Mouse (Mus musculus) CH12.LX (cell line): ENCODE measurements around the gene Prox1. TPM values are rescaled to one million over a fixed set of nuclear protein-coding genes. Genes with fewer than 3 reads are reported as not detected.

Source experiments
- DNase-seq: peaks from one replicate; pipeline ENCODE4 v3.0.0-alpha.2; 2013; ENCODE audit errors: extremely low read depth
- H3K27ac ChIP-seq: 2 replicates; pipeline ENCODE4 v1.5.1; 2012; ENCODE audit warnings: low read depth, mild to moderate bottlenecking, control low read depth, moderate library complexity; ENCODE audit not compliant: insufficient read depth
- H3K27me3 ChIP-seq: replicated peaks from 2 replicates; pipeline ENCODE3; 2012; ENCODE audit warnings: inconsistent platforms
- H3K36me3 ChIP-seq, 2 experiments: replicated peaks in 1 of 2; 2 replicates each; pipeline versions ENCODE3 to v1.6.1; 2012; ENCODE audit warnings: inconsistent platforms in 1 of 2, low read length in 1 of 2, mild to moderate bottlenecking in 1 of 2, mixed read lengths in 1 of 2, moderate library complexity in 1 of 2; ENCODE audit not compliant: control insufficient read depth in 1 of 2, insufficient read depth in 1 of 2
- H3K4me1 ChIP-seq, 2 experiments: 2 replicates each; pipeline ENCODE4 v1.6.1; 2012; ENCODE audit warnings: inconsistent platforms in 1 of 2, moderate library complexity in 1 of 2; ENCODE audit not compliant: insufficient read depth in 2 of 2, control insufficient read depth in 1 of 2
- H3K4me2 ChIP-seq: 2 replicates; pipeline ENCODE4 v1.6.1; 2012; ENCODE audit warnings: low read depth, mild to moderate bottlenecking, control low read depth; ENCODE audit not compliant: poor library complexity, insufficient read depth, severe bottlenecking
- H3K4me3 ChIP-seq, 3 experiments: fragments of 150-350 bp in 1 of 3; sonication (generic) in 1 of 3; replicated peaks in 1 of 3; 2 replicates each; pipeline versions ENCODE3 to v1.5.1; 2011 to 2012; ENCODE audit warnings: low read depth in 2 of 3, low read length in 2 of 3, mild to moderate bottlenecking in 2 of 3, moderate library complexity in 2 of 3, control low read depth in 1 of 3, improper control_type of control experiment in 1 of 3, inconsistent platforms in 1 of 3, mixed read lengths in 1 of 3; ENCODE audit not compliant: poor library complexity in 1 of 3
- H3K79me2 ChIP-seq: replicated peaks from 2 replicates; pipeline ENCODE4 v1.6.1; 2012; ENCODE audit warnings: mild to moderate bottlenecking, moderate library complexity; ENCODE audit not compliant: control insufficient read depth, poor library complexity, insufficient read depth, severe bottlenecking; ENCODE audit errors: extremely low read depth
- H3K9ac ChIP-seq: 2 replicates; pipeline ENCODE4 v1.6.1; 2012; ENCODE audit warnings: low read depth, mild to moderate bottlenecking, control low read depth, moderate library complexity; ENCODE audit not compliant: insufficient read depth
- H3K9me3 ChIP-seq: replicated peaks from 2 replicates; pipeline ENCODE3; 2012; ENCODE audit warnings: low read length, inconsistent platforms, mixed read lengths
- BHLHE40 ChIP-seq: IDR thresholded peaks from 2 replicates; pipeline ENCODE4 v1.6.1; 2011; ENCODE audit warnings: mild to moderate bottlenecking, low read depth, low read length, improper control_type of control experiment
- CHD1 ChIP-seq: IDR thresholded peaks from 2 replicates; pipeline ENCODE4 v1.6.1; 2012; ENCODE audit warnings: low read depth, low read length, improper control_type of control experiment, inconsistent platforms
- ELF1 ChIP-seq: IDR thresholded peaks from 2 replicates; pipeline ENCODE4 v1.6.1; 2014; ENCODE audit warnings: low read depth, mild to moderate bottlenecking, inconsistent platforms, low read length, improper control_type of control experiment
- EP300 ChIP-seq: IDR thresholded peaks from 2 replicates; pipeline ENCODE4 v1.6.1; 2011; ENCODE audit warnings: low read length, improper control_type of control experiment
- ETS1 ChIP-seq: conservative IDR thresholded peaks from 2 replicates; pipeline ENCODE4 v1.6.1; 2012; ENCODE audit warnings: low read depth, mild to moderate bottlenecking, inconsistent platforms, low read length, improper control_type of control experiment, moderate library complexity
- IRF4 ChIP-seq: IDR thresholded peaks from 2 replicates; pipeline ENCODE4 v1.6.1; 2014; ENCODE audit warnings: low read depth, mild to moderate bottlenecking, inconsistent platforms, low read length, improper control_type of control experiment
- JUND ChIP-seq: conservative IDR thresholded peaks from 2 replicates; pipeline ENCODE4 v1.6.1; 2011; ENCODE audit warnings: low read depth, low read length, improper control_type of control experiment
- MAX ChIP-seq: IDR thresholded peaks from 2 replicates; pipeline ENCODE4 v1.6.1; 2011; ENCODE audit warnings: low read length, improper control_type of control experiment
- MEF2A ChIP-seq: IDR thresholded peaks from 2 replicates; pipeline ENCODE4 v1.6.1; 2014; ENCODE audit warnings: low read depth, mild to moderate bottlenecking, inconsistent platforms, low read length, improper control_type of control experiment, borderline replicate concordance
- PAX5 ChIP-seq: IDR thresholded peaks from 2 replicates; pipeline ENCODE4 v1.6.1; 2012; ENCODE audit warnings: low read length, inconsistent platforms, mixed read lengths
- POLR2AphosphoS2 ChIP-seq: IDR thresholded peaks from 2 replicates; pipeline ENCODE4 v1.6.1; 2011; ENCODE audit warnings: low read depth, low read length, improper control_type of control experiment
- RCOR1 ChIP-seq: conservative IDR thresholded peaks from 2 replicates; pipeline ENCODE4 v1.6.1; 2012; ENCODE audit warnings: low read depth, mild to moderate bottlenecking, inconsistent platforms, low read length, improper control_type of control experiment
- SIN3A ChIP-seq: IDR thresholded peaks from 2 replicates; pipeline ENCODE4 v1.6.1; 2012; ENCODE audit warnings: low read length, improper control_type of control experiment, inconsistent platforms
- SMC3 ChIP-seq: IDR thresholded peaks from 2 replicates; pipeline ENCODE4 v1.6.1; 2011; ENCODE audit warnings: low read depth, low read length, improper control_type of control experiment
- TCF12 ChIP-seq: IDR thresholded peaks from 2 replicates; pipeline ENCODE4 v1.6.1; 2014; ENCODE audit warnings: low read depth, mild to moderate bottlenecking, inconsistent platforms, low read length, improper control_type of control experiment
- UBTF ChIP-seq: IDR thresholded peaks from 2 replicates; pipeline ENCODE4 v1.6.1; 2012; ENCODE audit warnings: low read depth, mild to moderate bottlenecking, inconsistent platforms, low read length, improper control_type of control experiment, moderate library complexity
- USF1 ChIP-seq: IDR thresholded peaks from 2 replicates; pipeline ENCODE4 v1.6.1; 2014; ENCODE audit warnings: low read depth, mild to moderate bottlenecking, inconsistent platforms, low read length, improper control_type of control experiment
- ZC3H11A ChIP-seq: IDR thresholded peaks from 2 replicates; pipeline ENCODE4 v1.6.1; 2012; ENCODE audit warnings: low read depth, mild to moderate bottlenecking, inconsistent platforms, low read length, improper control_type of control experiment
- dilution Hi-C: fragments of 300-500 bp; cut with MboI; formaldehyde crosslinking; loops from 2 replicates; pipeline ENCODE4 v1.14.3; 2020; ENCODE audit warnings: low sequenced_read_pairs; ENCODE audit not compliant: extremely low pct_unique_long_range_greater_than_20kb, extremely low pct_ligation_motif_present
- in situ Hi-C: fragments of 300-500 bp; cut with MboI; formaldehyde crosslinking; loops from 3 replicates; pipeline ENCODE4 v1.14.3; 2019; ENCODE audit warnings: low sequenced_read_pairs, low pct_ligation_motif_present, low pct_unique_long_range_greater_than_20kb, mixed read lengths
- polyA plus RNA-seq: library from polyadenylated mRNA; unstranded; fragments of >175 nt; gene quantifications from 2 replicates; pipeline ENCODE4 v1.2.1, GENCODE M21; 2012; ENCODE audit warnings: low read depth; ENCODE audit not compliant: insufficient read length
- total RNA-seq, 2 experiments: library from RNA; depleted of rRNA; stranded (reverse); fragments of 300-350 nt in 1 of 2; fragments of >200 nt in 1 of 2; gene quantifications; 2 replicates each; pipeline ENCODE4 v1.2.3; 2012 to 2014

Prox1 gene
- total and polyA plus RNA-seq, 3 experiments: 0.04 to 0.27 TPM; not detected in 1

DNA sequence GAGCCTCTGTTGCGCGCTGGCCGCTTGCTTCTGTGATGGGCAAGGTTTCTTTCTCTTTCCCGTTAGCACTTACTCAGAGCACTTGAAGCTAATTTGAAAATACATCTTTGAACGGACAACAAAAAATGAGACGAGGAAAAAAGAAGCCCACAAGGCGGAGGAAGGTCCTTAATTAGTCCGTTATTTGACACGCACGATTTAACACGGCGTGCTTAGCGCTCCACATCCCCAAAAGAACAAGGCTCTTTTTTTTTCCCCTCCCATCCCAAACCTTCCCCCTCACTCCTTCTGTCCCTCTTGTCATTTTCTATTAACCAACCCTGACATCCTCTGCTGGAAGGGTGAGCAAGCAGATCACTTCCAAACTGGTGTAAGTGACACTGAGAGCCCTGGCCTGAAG is 21.5 kb upstream of the Prox1 start:
- no peak for TF ChIP-seq JUND
- no peak for DNase-seq
- no peak overlapping the region for H3K4me3 ChIP-seq
- H3K4me1 ChIP-seq: no peaks in the 10 kb centered on the region
- H3K9ac ChIP-seq: no peak overlapping the region
- in situ Hi-C loops: no loop called here
- H3K79me2 ChIP-seq: no peaks in the 10 kb centered on the region
- H3K4me2 ChIP-seq: no peak overlapping the region
- dilution Hi-C loops: no loop called here
- peaks cover 5% of the 10 kb centered on the region for H3K27me3 ChIP-seq
- no peak overlapping the region for H3K27ac ChIP-seq
- H3K36me3 ChIP-seq: no peaks in the 10 kb centered on the region
- H3K9me3 ChIP-seq: peaks cover 7% of the 10 kb centered on the region

DNA sequence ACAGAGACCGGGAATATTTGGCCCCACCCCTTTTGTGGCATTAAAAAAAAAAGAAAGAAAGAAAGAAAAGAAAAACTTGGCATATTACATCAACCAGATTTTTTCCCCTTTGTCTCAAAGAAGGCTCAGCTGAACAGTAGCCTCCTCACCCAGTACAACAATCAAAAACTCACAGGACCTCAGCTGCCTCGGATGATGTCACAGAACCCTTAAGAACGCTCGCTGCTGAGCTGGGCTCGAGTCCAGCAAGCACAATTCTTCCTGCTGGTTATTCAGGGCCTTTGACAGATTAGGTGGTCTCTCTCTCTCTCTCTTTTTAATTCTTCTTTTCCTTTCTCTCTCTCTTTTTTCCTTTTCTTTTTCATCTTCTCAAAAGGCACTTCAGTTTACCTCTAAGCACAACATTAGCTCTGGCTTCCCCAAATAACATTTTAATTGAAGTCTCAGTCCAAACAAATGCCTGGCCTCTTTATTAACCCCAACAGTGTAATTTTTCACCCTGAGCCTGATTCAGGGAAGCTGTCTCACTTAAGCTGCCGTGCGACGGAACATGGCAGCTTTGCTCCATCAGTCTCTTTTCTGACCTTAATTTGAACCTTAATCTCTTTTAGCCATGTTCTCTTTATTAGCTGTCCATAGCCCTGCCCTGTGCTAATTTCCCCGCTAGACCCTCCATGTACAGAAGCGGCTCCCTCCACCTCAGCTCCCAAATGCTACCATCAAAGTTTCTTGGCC is 19.9 kb upstream of the Prox1 start:
- Histone ChIP-seq H3K9me3 (no peaks in the 10 kb centered on the region), H3K4me2 (no peak overlapping the region), H3K4me1 (peaks cover 0 to 5% of the 10 kb centered on the region in 2 experiments; a peak in 2 of 4 replicates), H3K27me3 (peaks cover 13% of the 10 kb centered on the region), H3K79me2 (no peaks in the 10 kb centered on the region), H3K9ac (no peak overlapping the region), H3K27ac (no peak overlapping the region), H3K4me3 (no peak overlapping the region), H3K36me3 (no peaks in the 10 kb centered on the region)
- in situ Hi-C loops (no loop called here), dilution Hi-C loops (no loop called here)
- TF ChIP-seq EP300: no peak
- no peak for TF ChIP-seq JUND
- no peak for TF ChIP-seq UBTF
- DNase-seq: no peak

DNA sequence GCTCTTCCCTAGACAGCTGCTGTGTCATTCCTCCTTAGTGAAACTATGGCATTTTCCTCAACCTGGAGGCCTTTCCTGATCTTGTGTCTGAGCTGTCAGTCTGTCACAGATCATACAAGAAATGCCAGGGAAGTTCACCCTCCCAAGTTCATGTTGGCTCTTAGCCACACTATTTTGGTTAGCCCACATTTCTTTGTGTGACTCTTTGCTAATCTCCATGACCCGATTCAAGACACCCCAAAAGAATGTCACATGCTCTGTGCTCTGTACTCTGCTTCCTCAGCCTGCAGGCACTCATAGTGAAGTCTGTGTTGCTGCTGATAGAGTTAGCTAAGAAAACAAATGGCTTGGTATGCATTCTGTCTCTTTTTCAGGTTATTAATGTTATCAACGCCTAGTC is 18.6 kb upstream of the Prox1 start:
- Histone ChIP-seq H3K27ac (no peak overlapping the region), H3K27me3 (peaks cover 13% of the 10 kb centered on the region)

More for the DNA sequence above, 18.6 kb upstream of the Prox1 start:
- Histone ChIP-seq H3K36me3 (no peaks in the 10 kb centered on the region), H3K9ac (no peak overlapping the region), H3K4me2 (no peak overlapping the region), H3K9me3 (no peaks in the 10 kb centered on the region), H3K79me2 (no peaks in the 10 kb centered on the region), H3K4me3 (no peak overlapping the region), H3K4me1 (peaks cover 0 to 14% of the 10 kb centered on the region in 2 experiments; a peak in 2 of 4 replicates)
- dilution Hi-C loops (no loop called here), in situ Hi-C loops (no loop called here)
- no peak for TF ChIP-seq MAX
- TF ChIP-seq UBTF: no peak
- TF ChIP-seq BHLHE40: no peak
- TF ChIP-seq JUND: no peak
- TF ChIP-seq CHD1: no peak
- TF ChIP-seq ELF1: no peak
- TF ChIP-seq ZC3H11A: no peak
- TF ChIP-seq POLR2AphosphoS2: no peak
- no peak for TF ChIP-seq MEF2A
- no peak for TF ChIP-seq TCF12
- no peak for TF ChIP-seq PAX5
- no peak for TF ChIP-seq IRF4
- no peak for TF ChIP-seq RCOR1
- no peak for TF ChIP-seq USF1
- no peak for TF ChIP-seq SMC3
- no peak for TF ChIP-seq ETS1
- TF ChIP-seq SIN3A: no peak
- DNase-seq: no peak
